Mouse (Mus musculus) lung, adult 2 months (tissue): ENCODE measurements around the gene Rhbdd2.
"Not testable (repeated sequence)": the region's sequence is repeated elsewhere in the genome, so short reads cannot be mapped to it uniquely, and the experiment has no call there.

Experiments
- CTCF ChIP-seq: fragments of 200-500 bp; IDR thresholded peaks from 2 replicates; pipeline ENCODE4 v1.5.1; 2011; ENCODE audit warnings: mild to moderate bottlenecking, low read length, control low read depth; ENCODE audit not compliant: insufficient read depth
- POLR2A ChIP-seq: fragments of 200-500 bp; IDR thresholded peaks from 2 replicates; pipeline ENCODE4 v1.6.1; 2011; ENCODE audit warnings: low read depth, mild to moderate bottlenecking, control low read depth, low read length, borderline replicate concordance; ENCODE audit errors: extremely low read depth

DNA sequence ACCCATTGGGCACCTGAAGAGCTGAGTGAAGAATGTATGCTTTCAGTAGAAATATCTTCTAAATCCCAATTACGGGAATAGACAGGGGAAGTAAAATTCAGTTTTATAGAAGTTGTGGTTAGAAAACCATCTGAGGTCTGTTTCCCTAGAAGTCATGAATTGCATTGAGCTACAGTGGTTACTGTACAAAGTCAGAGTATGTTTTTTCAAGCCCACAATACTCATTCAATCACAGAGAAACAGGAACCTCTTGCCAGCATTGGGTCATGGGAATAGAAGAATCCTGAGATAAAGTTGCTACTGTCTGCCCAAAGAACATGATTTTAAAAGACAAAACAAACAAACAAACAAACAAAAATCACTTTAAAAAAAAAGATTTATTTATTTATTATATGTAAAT lies 27.8 kb upstream of the Rhbdd2 start:
- TF ChIP-seq POLR2A, CTCF: not testable (repeated sequence)
